Mouse (Mus musculus): ENCODE measurements around the gene S100a10.

S100a10 gene

DNA sequence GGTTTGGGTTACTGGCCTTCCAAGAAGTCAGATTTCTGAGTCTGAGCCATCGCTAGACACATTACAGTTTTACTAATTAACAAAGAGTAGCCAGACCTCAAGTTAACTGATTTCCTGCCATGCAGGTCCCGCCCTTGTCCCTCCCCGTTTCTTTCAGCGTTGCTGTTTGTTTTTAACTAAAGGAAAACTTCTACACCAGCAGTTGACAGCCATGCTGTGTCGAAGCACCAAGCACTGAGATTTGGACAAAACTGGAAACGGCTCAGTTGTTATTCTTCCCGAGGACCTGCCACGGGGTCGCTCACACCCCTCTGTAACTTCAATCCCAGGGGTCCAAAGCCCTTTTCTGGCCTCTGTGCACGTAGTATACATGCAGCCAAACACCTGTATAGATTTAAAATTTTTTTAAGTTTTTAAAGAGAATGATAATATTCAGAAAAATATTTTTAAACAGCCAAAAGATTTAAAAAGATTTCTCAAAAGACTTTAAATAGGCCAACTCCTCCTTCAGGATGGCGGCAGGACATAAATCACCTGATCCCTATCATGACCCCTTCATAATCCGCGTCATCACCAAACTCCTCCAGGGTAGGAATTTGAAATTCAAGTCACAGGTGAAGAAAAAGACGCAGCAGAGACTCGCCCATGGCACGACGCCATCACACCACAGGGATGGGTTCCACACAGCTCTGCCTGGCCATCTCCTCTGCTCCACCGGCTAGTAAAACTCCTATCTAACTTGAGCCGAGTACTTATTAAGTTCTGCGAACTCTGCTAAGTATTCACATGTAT lies 6.9 kb upstream of the S100a10 start:
- no peak for DNase-seq

DNA sequence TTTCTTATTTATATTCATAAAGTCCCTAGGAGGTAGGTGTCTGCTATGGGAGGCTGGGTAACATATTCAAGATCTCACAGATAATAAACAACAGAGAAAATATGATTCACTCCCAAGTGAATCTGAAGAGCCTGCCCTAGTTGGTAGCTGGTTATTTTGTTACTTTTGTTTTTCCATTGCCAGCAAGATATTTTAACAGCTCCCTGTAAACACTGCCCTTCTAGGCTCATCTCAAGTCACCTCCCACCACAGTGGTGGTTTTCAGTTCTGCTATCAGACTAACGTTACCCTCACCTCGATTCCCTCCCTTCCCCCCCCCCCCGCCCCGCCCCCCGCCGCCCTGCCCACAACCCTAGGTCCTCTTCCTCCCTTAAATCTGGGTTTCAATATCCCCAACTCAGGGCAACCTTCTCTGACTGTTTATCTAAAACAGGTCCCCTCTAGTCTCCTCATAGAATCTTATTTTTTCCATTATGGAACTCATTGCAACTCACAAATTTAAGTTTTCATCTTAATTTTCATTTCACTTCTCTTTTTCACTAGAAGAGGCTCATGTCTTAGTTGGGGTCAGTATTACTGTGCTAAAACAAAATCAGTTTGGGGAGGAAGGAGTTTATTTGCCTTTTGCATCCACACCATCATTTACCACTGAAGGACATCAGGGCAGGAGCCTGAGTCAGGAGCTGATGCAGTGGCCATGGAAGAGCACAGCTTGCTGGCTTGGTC lies 6.2 kb upstream of the S100a10 start:
- no peak for DNase-seq

DNA sequence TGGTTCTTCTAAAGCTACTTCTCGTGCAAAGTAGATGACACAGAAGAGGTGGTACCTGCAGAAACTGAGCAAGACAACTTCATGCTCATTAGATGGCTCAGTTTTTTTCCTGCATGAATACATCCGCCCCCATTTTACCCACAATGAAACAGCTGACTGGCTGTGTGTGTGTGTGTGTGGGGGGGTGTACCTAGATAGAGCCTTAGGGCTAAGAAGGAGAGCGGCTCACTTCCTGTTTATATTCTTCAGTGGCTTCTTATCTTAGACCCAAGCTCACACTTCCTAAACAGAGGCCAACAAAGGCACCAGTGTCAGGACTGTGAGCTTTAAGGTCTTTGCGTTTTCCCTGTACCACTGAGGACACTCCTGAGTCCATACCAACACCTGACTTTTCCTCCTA lies 4.9 kb upstream of the S100a10 start:
- DNase-seq: no peak

DNA sequence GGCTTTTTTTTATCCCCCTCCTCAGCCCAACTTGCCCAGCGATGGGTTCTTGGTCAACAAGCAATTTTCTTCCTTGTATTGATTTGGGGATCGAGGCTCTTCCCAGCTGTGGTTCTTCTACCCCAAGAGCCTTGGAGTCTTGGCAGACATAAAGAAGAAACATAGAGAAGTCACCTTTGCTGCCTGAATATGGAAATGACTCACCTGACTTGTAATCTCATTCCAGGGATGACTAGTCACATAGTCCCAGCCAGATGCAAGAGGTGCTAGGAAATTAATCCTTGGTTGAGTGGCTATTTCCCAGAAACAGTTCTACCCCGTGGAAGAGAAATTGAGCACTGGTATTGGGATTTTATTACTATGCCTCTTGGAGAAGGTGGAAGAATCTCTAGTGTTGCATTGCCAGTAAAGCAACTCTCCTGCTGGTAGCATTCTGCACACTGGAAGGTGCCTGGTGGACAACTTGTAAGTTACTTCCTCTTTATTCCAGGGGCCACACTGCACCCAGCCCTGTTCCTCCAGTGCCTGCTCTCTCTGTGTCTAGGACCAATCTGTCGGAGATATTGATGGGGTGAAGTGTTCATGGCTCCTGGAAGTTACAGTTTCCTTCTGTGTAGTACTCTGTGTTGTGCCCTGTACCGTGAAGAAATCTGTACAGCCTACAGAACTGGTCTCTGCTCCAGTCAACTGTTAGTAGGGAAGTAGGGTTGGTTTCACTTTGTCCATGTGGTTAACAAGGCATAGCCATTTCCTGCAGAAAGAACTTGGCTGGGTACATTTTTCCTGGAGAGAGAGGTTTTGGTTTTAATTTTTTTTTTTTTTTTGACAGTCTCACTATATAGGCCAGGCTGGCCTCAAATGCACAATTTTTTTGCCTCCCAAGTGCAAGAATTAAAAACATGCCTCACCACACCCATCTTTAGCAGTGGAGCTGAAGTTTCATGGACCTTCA lies 2.7 kb upstream of the S100a10 start:
- DNase-seq: no peak

DNA sequence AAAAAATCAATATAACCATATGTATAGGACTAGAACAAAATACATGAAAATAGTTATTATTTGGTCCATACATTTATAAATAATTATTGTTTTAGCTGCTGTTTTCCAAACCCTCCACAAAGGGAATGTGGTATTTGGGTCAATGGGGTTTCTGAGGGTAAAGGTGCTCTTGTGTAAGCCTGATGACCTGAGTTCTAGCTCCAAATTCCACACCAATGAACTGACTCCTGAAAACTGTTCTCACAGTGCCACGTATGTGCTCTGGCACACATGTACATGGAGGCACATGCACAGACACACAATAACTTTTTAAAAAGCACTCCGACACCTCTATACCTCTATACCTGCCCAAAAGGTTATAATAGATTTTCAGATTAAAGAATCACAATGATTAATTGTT lies 1.6 kb upstream of the S100a10 start:
- DNase-seq: no peak

DNA sequence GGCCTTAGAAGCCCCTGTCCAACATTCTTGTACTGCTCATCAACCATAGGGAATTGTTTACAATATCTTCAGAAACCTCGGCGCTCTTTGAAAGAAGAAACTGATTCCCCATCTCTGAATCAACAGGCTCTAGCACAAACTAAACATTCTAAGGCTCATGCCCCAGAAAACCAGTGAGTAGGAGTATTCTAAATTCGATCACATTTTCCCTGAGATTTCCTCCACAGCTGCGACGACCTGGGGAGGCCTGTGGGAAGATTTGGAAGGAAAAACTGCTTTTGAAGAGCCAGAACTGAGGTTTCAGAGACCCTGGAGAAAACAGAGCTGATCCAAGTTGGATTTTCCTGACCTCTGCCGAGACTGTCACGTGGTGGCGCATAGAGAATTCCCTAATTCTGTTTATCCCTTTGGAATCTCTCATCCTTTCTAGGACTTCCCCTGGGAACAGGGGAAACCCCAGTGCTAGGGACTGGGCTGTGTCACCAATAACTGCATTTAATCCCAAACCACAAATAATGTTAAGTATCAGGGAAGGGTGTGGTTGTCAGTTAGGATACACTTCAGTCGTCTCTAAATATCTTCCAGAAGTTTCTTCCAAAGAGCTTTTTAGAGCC lies 1.0 kb upstream of the S100a10 start:
- no peak for DNase-seq

DNA sequence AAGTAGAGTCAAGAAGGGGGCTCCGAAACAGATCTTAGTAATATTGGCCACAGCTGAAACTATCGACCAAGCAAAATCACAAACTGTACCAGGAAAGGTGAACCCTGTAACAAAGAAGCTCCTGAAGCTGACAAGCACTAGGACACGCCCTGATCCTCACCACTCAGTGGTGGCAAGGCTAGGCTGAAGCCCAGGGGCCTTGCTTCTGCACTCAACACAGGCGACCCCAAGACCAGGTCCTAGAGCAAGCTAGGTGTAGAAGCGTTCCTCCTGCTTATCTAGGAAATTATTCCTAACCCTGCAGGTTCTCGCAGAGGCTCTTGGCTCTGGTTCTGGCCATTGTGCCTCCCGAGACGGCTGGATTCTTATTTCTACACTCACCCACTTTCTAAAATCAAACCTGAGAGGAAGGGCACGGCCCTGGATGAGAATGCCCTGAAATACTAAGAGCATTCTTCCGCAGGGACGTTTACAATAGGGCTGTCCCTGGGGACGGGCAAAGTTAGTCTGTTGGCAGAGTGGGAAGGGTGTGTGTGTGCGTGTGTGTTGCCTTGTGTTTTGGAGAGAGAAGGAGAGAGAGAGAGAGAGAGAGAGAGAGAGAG lies 400 bp upstream of the S100a10 start:
- DNase-seq: no peak

DNA sequence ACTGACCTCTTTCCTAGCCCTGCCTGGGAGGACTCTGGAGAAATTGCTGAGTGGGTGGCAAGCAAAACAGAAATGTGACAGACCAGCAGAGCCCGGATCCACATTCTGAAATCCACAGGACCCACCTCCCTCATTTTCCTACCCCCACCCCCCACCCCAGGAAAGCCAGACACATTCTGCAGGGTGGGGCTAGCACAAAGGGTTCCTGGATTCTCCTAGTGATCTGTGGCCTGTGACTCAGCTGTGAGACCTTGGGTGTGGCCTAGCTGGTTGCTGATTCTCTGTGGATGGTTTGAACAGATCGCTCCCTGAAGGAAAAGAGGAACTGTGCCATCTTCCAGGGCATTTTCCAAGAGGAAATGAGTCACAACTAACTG lies 986 bp downstream of the S100a10 start:
- no peak for DNase-seq

DNA sequence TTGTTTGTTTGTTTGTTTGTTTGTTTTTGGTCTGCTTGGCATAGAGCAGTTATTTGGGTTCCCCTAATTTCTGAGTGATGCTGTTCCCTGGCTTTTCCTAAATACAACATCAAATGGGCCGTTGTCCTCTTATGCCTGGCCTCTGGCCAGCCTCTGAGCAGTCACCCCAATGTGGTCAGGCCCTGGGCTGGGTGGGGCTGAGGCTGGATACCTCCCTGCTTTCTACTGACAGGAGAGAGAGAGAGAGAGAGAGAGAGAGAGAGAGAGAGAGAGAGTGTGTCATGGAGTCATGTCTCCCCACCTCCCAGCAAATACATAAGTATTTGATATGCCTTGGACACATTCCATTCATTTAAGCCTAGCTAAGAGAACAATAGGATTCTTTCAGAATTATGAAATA lies 1.7 kb downstream of the S100a10 start:
- DNase-seq: no peak

DNA sequence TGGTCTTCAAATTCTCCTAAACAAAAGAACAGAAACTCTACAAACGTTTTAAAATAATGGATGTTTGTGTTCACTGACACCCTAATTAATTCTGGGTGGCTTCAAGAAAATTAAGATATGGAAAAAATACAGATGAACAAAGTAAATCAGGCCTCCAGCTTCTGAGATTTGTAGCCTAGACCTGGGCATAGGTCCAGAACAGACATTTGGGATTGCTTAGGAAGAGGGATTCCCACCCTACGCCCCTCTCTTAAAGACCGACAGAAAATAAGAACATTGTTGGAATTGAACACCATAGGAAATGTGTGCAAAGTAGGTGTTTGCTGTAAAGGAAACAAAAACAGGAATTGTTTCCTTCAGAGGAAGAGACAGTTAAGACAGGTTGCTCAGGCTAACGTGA lies 2.6 kb downstream of the S100a10 start:
- no peak for DNase-seq

DNA sequence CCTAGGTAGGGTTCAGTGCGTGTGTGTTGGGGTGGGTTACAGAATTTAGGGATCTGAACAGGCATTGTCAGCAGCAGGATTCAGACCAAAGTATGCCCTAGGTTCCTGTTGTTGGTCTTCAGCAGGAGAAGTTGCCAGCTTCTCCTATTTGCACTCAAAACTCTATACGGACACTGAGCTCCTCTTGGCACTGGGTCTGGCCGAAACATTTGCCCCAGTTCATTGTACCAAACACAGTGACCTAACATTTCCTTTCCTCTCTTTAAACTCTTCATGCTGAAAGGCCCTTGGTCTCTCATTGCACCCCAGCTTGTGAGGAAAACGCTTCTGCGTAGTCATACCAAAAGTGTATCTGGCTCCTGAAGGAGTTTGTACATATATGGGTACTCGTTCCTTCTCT lies 5.1 kb downstream of the S100a10 start:
- no peak for DNase-seq

DNA sequence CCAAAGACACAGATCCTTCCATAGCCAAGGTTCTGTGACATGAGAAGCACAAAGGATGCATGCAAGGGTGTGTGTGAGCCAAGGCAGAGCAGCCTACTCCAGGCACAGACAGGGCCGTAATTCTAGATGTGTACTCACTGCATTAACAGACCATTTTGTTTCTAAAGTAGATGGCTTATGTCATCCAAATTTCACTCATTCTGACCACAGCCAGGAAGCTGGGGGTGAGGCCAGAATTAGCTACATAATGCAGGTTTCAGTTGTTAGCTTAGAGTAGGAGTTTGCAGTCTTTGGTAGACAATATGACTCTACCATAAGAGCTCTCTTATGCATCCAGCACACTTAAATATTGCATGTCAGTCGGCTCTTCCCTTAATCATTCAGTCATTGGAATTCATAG lies 7.5 kb downstream of the S100a10 start:
- DNase-seq: no peak

DNA sequence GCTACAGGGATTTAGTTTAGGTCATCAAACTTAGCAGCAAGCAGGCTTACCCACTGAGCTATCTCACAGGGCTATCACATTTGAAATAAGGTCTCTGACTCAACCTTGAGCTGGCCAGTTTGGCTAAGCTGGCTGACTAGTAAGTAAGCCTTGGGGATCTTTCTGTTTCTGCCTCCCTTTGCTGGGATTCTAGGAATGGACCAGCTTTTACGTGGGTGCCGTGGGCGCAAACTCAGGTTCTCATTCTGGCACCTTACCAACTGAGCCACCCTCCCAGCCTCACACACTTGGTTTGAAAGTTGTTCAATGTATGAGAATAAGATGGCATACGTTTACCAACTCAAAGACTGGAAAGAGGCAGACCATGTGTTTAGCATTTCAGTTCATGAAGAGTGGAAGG lies 8.3 kb downstream of the S100a10 start:
- DNase-seq: no peak

DNA sequence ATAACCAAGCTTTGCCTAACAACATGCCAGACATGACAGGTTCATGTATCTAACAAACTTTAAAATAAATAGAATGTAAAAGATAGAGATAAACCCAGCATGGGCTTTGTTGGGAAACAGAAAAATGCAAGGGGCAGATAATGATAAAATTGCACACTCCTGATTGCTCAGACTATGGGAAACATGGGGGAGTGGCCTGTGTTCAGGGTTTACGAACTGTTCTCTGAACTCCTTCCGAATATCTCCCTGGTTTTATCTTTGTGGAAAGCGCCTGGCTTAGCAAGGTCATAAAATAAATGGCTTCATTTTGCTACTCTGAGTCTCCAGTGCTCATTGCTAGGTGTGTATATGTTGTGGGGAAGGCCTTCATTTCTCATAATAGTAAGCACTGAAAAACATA lies 12.0 kb downstream of the S100a10 start:
- no peak for DNase-seq

DNA sequence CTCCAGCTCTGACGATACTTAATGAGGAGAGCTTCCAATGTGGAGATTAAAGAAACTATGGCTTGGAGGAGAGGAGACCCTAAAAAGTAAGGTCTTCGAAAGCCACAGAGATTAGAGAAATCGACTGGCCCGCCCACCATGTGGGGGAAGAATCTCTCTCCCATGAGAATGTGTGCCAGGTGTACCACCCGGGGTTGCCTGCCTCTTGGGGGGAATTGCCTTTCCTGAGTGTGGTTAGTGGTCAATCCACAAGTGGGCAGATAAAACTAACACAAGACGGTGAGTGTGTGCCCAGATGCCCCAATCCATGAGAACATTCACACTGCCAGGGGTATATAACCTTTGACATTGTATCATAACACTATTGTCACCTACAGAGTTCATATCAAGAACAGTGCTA lies 12.8 kb downstream of the S100a10 start:
- DNase-seq: no peak

DNA sequence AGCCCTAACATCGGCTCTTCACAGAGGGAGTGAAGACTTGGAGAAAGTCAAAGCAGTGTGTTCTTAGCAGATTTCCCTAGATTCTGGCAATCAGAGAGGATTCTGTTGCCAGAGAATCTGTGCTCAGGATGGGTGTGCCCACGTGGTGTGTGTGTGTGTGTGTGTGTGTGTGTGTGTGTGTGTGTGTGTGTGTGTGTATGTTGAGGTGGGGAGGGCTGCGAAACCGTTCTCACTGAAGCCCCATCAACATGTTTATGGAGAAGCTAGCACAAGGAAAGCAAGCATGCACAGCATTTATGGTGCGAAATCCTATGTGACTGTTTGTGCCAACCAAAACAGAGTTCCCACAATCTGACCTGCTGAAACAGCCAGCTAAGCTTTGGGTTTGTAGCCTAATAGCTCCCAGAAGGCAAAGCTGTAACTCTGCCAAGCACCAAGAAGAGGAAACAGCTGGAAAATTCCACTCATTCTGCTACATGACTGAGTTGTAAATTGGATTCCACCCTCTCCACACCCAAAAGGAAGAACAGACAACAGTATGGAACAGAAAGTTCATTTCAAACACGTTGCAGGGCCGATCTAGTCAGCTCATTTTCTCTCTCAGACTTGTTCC lies 13.7 kb downstream of the S100a10 start:
- DNase-seq: no peak

DNA sequence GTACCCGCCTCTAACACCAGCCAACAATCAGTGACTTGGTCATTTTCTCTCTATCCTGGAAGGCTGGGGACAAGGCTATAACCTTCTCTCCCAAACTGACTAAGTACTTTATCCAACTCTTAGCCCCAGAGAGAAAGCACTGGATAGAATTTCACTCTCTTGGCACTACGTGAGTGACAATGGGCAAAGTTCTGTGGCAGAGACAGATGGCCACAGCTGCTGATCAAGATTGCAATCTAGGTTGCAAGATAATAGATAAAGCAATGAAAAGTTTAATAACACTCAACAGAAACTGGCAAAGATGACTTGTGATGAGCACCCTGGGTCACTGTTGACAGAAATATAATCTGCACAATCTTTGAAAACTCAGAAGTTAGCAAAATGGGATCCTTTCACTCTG lies 14.2 kb downstream of the S100a10 start:
- DNase-seq: no peak

DNA sequence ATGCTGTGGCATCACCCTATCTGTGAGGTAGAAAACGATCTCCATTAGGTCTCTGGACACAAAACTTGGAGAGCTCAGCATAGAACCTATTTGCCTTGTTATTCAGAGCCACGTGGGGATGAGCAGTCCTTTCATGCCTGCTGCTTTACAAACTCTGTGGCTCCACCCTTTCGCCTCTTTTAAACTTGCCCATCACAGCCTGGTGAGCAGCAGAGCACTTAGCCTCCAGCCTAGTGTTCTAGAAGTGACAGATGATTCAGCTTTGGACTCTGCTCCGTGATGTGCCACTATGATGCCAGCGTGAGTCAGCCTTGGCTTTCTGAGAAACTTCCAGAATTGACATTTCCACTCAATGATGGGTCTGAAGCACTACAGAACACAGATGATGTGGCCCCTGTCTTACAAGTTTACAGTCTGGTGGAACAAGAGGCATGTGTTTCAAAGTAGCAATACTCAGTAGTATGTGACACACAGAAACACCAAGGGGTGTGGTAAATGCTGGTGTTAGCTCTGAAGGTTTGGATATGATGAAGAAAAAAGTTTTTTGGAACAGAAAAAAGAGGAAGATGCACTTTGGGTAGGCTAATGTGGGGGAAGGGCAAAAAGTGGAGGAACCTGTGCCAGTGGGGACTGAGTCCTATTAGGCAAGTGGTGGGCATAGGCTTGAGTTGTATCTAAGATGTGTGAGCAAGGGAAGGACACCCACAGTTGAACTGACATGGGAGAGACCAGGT lies 17.3 kb downstream of the S100a10 start:
- no peak for DNase-seq

DNA sequence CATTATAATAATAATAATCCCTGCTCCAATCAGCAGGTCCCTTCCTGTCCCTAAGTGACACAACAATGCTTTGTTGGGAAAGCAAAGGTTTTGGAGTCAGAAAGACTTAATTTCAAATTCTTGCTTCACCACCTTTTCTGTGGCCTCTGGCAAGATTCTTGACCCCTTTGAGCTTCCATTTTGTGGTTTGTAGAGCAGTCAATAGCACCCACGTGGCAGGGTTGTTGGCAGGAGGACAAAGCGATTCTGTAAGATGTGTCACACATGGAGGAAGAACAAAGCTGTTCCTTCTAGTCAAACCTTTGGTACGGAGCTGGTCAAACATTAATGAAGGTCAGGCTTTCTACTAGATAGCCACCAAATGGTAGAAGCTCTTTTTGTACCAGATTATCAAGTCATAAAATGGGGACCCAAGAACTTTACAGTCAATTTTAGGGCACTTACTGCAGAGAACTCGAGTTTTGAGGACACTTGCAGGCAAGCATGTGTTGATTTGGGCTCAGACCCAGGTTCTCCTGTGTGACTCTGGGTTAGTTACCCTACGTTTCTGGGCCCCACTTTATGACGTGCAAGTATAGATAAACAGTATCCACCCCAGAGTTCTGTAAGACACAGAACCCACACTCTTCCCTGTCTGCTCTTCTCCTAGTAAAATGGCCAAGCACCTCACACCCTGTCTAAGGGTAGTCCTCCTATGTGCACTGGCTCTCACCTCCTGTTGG lies 24.6 kb downstream of the S100a10 start:
- DNase-seq: no peak

DNA sequence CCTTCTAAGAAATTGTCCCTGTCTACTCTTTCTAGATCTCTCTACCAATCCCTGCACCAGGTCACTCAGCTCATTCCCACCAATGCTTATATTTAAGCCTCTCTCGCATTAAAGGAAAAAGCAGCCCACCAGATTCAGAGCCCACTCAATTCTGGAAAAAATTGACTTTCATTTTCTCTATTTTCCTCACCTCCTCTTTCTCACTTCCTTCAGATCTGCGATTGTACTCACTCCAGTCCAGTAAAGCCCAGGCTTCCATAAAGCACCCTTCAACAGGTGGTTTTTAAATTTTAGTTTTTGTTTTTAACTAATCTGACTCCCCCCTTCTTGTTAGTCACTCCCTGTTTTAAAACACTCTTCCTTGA lies 25.1 kb downstream of the S100a10 start:
- DNase-seq: no peak

DNA sequence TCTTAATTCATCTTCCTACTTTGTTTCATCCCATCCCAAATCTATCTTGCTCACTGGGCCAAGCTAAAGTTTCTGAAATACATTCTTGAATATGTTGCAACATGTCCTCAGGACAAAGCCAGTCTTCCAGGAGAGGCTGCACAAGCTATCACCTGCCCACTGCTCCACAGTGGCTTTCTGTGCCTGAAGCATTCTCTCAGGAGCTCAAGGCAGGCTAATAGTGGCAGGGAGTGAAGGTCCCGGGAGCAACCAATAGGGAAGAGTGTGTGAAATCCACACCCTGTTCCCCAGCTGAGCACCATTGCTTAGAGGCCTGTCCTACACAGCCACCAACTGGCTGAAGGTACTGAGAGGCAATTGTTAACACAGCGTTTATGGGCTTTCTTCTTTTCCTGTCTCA lies 26.1 kb downstream of the S100a10 start:
- DNase-seq: no peak

Measured in cerebellum, adult 18-20 months (tissue).